Mouse (Mus musculus): ENCODE data around the gene Pak1.
A peak's percentile ranks its signal among the peaks of the same experiment; 100 is the strongest.
"Not testable (repeated sequence)": the region's sequence is repeated elsewhere in the genome, so short reads cannot be mapped to it uniquely, and the experiment has no call there.

Pak1 gene

DNA sequence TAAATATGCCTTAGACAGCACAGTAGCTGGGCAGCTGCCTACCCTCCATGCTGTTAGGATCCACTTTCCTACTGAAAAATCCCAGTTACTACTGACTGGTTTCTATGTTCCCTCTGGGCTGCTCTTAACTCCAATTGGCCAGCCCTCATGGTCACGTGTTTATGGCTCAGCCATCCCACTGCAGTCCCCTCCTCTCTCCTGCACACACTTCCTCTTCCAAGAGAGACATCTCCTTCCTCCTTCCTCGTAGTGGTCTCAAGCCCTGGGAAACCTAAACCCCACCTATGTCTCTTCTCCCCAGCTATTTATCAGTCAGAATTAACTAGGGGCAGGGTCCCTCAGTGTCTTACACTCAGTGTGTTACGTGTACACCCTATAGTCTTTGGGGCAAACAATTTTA lies 61.2 kb downstream of the Pak1 start:
- DNase-seq (ENCODE audit: low spot score in 2 of 2) = not testable (repeated sequence)

- no peak for DNase-seq (ENCODE audit: low spot score in 2 of 2)
Measured at GRCm38 (mm10) chr7:97850331-97850730, 62.0 kb downstream of the Pak1 start.

DNA sequence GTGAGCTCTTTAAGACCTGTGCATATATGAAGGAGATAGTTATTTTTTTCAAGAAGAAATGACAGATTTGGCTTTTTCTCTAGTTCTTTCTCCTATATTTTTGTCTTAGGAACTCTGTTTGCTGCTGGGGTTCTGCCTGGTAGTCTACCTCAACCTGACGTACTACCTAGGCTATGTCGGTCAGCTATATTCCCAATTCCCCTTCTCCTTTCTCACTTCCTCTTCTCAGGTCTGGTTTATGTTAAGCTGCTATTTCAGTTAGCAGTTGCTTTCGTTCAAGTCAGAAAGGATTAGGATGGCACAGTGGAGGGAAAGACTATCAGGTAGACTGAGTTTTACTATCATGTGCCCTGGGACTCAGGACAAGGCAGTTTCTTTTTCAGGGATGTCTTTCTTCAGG lies 75.2 kb downstream of the Pak1 start:
- DNase-seq (ENCODE audit: low spot score in 2 of 2) = no peak

DNA sequence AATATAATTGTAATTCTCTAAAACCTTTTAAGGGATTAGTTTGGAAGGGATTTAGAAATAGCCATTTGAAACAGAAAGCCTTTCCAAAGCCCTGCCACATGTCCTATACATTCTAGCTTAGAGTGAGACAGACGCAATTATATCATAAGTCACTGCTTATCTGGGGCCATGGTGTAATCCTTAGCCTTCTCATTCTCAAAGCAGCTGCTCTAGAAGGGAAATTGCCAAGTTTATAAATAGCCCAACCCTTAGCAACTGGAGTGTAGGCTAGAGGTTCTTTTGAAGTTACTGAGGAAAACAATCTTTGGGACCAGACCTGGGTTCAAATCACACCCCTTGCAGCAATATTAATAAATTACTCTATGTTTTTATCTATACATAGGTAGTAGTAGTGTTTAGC lies 76.2 kb downstream of the Pak1 start:
- DNase-seq (ENCODE audit: low spot score in 2 of 2) = peak in 1 of 2 experiments; percentile 4

DNA sequence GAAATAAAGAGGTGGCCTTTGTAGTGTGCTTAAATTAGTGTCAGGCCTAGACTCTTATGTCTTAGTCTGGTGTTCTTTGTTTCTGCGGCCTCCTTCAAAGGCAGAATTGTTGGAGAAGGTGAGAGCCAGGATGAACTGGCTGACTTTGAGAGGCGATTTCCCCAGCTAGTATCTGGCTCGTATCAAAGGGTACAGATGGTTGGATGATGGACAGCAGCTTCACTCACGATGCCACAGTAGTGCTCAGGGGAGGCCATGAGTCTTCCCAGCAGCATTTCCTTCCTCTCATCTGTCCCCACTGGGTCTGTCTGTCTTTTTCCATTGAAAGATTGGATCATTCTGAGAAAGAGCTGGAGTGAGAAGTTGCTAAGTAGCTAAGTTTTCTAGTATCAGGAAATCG lies 79.5 kb downstream of the Pak1 start:
- DNase-seq (ENCODE audit: low spot score in 2 of 2) = no peak

- DNase-seq (ENCODE audit: low spot score in 2 of 2) = no peak
Measured at GRCm38 (mm10) chr7:97868766-97869165, 80.4 kb downstream of the Pak1 start.

DNA sequence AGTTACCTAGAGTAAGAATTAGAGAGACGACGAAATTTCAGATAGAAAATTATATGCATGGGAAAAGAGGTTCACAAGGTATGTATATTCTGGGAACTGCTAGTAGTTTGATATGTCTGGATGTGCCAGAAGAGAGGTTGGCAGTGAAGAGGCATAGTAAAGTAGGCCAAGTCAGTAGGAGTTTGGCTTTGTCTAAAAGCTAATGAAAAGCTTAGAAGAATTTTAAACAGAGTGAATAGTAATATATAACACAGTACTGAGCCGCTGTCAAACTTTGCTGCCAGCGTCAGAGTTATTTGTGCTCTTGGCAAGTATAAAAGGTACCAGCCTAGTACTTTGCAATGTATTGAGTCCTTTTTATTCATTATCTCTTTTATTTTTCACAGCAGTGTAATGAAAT lies 84.1 kb downstream of the Pak1 start:
- DNase-seq (ENCODE audit: low spot score in 2 of 2) = no peak

DNA sequence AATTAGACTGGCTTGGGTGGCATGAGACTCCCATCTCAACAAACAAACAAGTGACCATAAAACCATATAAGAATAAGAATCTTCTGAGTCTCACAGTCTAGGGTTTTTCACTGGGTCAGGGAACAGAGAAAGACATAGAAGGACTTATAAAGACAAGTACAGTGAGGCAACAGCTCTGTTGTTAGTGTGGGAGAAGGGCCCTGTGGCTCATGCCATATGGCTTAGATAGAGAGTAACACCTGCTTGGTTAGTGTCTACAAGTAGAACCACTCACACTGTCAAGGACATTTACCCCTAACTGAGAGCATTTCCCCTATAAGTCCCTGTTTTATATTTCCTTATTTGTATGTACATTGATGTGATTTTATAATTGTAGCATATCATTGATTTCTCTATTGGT lies 85.0 kb downstream of the Pak1 start:
- no peak for DNase-seq (ENCODE audit: low spot score in 2 of 2)

- DNase-seq (ENCODE audit: low spot score in 2 of 2) = no peak
Measured at GRCm38 (mm10) chr7:97877846-97878538, 89.7 kb downstream of the Pak1 start.

- DNase-seq (ENCODE audit: low spot score in 2 of 2) = no peak
Measured at GRCm38 (mm10) chr7:97911646-97912045, 123.3 kb downstream of the Pak1 start.

DNA sequence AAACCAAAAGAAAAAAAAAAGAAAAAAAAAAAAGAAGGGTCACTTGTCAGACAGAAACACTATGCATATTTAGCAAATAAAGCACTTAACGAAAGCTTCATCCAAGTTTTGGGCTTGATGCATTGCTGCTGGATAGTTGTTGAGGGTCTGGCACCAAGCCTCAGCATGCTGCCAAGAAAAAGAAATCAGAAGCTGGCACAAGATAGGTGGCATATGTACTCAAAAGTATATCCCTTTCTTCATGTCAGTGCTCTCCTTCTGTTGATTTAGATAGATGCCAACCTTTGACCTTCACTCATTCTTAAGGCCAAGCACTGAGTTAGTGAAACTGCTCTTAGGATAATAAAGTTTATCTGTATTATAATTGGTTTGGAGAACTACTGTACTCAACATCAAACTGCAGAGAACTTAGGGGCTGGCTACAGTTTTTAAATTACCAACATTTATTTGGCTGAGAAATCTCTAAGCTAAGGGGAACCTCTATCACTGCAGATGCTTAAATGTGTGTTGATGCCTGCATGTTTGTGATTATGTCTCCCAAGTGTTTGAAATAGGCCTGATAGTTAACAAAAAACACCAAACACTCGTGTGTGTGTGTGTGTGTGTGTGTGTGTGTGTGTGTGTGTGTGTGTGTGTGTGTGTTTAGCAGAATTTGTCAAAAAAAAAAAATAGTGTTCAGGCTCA lies 126.6 kb downstream of the Pak1 start:
- no peak for DNase-seq (ENCODE audit: low spot score in 2 of 2)

- no peak for DNase-seq (ENCODE audit: low spot score in 2 of 2)
Measured at GRCm38 (mm10) chr7:97919742-97920141, 131.4 kb downstream of the Pak1 start, which contains the start of gene Gdpd4. Gene Gdpd4 (plus strand): TSS chr7:97919955.

GRCm38 (mm10) chr7:97925819-97926218 lies 137.5 kb downstream of the Pak1 start:
- DNase-seq (ENCODE audit: low spot score in 2 of 2) = no peak

GRCm38 (mm10) chr7:97926978-97927377 lies 138.6 kb downstream of the Pak1 start:
- DNase-seq (ENCODE audit: low spot score in 2 of 2) = no peak

DNA sequence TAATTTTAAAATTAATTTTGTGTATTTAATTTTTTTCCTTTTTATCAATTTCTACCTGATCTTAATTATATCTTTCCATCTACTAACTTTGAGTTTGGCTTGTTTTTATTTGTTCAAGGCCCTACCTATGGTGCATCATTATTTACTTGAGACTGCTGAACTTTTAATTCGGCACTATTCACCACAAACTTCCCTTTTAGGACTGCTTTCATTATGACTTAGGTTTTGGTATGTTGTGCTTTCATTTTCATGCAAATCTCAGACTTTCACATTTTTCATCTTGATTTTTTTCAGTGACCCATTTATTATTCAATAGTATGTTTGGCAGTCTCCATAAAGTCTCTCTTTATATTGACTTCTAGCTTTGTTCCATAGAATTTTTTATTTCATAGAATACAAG lies 156.1 kb downstream of the Pak1 start:
- no peak for DNase-seq (ENCODE audit: low spot score in 2 of 2)
